Mouse (Mus musculus): ENCODE results near the gene Ubr3.

- TF ChIP-seq CTCF (IDR thresholded peaks at IDR 0.05; ENCODE audit: low read depth) (no peak), EP300 (IDR thresholded peaks at IDR 0.05; ENCODE audit: low read depth) (no peak)
These were observed 77.8 kb downstream of the Ubr3 start for GRCm38 (mm10) chr2:69974896-69975295.
